Mouse (Mus musculus) liver, embryonic 12.5 days (tissue): ENCODE measurements around the gene Slc25a31. TPM values are rescaled to one million over a fixed set of nuclear protein-coding genes. Genes with fewer than 3 reads are reported as not detected.

ENCODE experiments used
- ATAC-seq: fragments of 200-750 bp; cut with Nextera tagmentation; 2 replicates; pipeline ENCODE4 v1.8.0; 2017; ENCODE audit warnings: moderate number of reproducible peaks, mild to moderate bottlenecking, moderate library complexity
- H3K27ac ChIP-seq: fragments of 300-500 bp; sonication (generic); 2 replicates; pipeline ENCODE4 v1.5.1; 2016; ENCODE audit warnings: mild to moderate bottlenecking
- H3K27me3 ChIP-seq: fragments of 300-500 bp; sonication (generic); replicated peaks from 2 replicates; pipeline ENCODE4 v1.6.1; 2016; ENCODE audit warnings: mild to moderate bottlenecking, moderate library complexity
- H3K36me3 ChIP-seq: fragments of 300-500 bp; sonication (generic); 2 replicates; pipeline ENCODE4 v1.6.1; 2016; ENCODE audit warnings: mild to moderate bottlenecking, moderate library complexity
- H3K4me1 ChIP-seq: fragments of 300-500 bp; sonication (generic); 2 replicates; pipeline ENCODE4 v1.6.1; 2016
- H3K4me2 ChIP-seq: fragments of 300-500 bp; sonication (generic); 2 replicates; pipeline ENCODE4 v1.6.1; 2016; ENCODE audit warnings: mild to moderate bottlenecking, moderate library complexity
- H3K4me3 ChIP-seq: fragments of 300-500 bp; sonication (generic); 2 replicates; pipeline ENCODE4 v1.5.1; 2016; ENCODE audit warnings: mild to moderate bottlenecking, moderate library complexity
- H3K9ac ChIP-seq: fragments of 300-500 bp; sonication (generic); 2 replicates; pipeline ENCODE4 v1.6.1; 2016; ENCODE audit warnings: mild to moderate bottlenecking, moderate library complexity
- H3K9me3 ChIP-seq: fragments of 300-500 bp; sonication (generic); replicated peaks from 2 replicates; pipeline ENCODE4 v1.6.1; 2016; ENCODE audit warnings: mild to moderate bottlenecking, moderate library complexity
- WGBS: fragments of 180-500 bp; shearing (Covaris S2); methylation state at CpG from one replicate; pipeline ENCODE4 v1.1.7; 2016; ENCODE audit not compliant: insufficient replicate concordance; 5-methylcytosine and 5-hydroxymethylcytosine counted together
- polyA plus RNA-seq: library from polyadenylated mRNA; unstranded; fragments of >200 nt; fragmentation: Nextera tagmentation; extraction: Ambion mirVana; gene quantifications from 2 replicates; pipeline ENCODE4 v1.2.1, GENCODE M21; 2016

Slc25a31 gene
- polyA plus RNA-seq, result 0.08 and 0.13 TPM in 2 replicates

DNA sequence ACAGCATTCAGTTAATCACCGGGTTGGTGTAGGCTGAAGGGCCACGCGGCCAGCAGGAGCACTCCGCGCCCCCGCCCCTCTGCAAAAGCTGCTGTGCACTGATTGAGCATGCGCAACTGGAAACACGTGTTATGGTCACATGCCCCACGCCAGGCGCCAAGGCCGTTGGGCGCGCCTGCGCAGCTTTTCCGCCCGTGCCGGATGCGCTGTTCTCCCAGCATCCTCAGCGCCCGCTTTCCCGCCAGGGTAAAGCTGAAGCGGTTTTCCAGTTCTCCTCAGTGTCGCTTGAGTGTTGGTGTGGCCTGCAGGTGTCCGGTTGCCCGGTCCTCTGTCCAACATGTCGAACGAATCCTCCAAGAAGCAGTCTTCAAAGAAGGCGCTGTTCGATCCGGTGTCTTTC is at the start of gene Slc25a31:
Slc25a31 (plus strand) TSS at position 201 of the 400 bp plus-strand sequence.
- no peak within 1 kb of the TSS for H3K4me3 ChIP-seq
- H3K4me1 ChIP-seq, result no peaks in the 10 kb centered on the region
- no peaks in the 10 kb centered on the region for H3K27me3 ChIP-seq
- no peak within 1 kb of the TSS for H3K27ac ChIP-seq
- H3K36me3 ChIP-seq, result no peaks in the 10 kb centered on the region
- H3K4me2 ChIP-seq, result no peak within 1 kb of the TSS
- 81% methylated on average over 30 of the region's 30 CpGs for WGBS
- no peaks in the 10 kb centered on the region for H3K9me3 ChIP-seq
- ATAC-seq, result no peak
- no peak within 1 kb of the TSS for H3K9ac ChIP-seq

DNA sequence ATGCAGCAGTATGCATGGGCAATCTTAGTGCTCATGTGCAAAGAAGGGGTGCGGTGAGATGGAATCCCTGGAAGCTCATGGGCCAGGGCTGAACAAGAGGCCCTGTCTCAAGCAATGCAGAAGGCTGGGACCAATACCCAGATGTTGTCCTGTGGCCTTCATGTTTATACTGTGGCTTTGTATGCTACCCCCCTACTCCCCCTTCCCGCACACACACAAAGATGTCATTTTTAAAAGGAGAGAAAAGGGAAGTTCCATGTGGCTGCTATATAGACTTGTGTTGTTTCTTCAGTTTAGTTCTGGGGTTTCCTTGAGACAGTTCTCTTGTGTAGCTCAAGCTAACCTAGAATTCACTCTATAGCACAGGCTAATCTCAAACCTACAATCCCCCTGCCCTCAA is 48.4 kb upstream of the Slc25a31 start:
- H3K4me3 ChIP-seq, result no peak overlapping the region
- H3K4me2 ChIP-seq, result no peak overlapping the region
- no peaks in the 10 kb centered on the region for H3K27me3 ChIP-seq
- no peak for ATAC-seq
- no peaks in the 10 kb centered on the region; the same call in 1 of the 2 replicates for H3K36me3 ChIP-seq
- no peak overlapping the region for H3K27ac ChIP-seq
- 66% methylated on average over 2 of the region's 2 CpGs for WGBS
- H3K9ac ChIP-seq, result no peak overlapping the region
- no peaks in the 10 kb centered on the region for H3K4me1 ChIP-seq
- H3K9me3 ChIP-seq, result no peaks in the 10 kb centered on the region

DNA sequence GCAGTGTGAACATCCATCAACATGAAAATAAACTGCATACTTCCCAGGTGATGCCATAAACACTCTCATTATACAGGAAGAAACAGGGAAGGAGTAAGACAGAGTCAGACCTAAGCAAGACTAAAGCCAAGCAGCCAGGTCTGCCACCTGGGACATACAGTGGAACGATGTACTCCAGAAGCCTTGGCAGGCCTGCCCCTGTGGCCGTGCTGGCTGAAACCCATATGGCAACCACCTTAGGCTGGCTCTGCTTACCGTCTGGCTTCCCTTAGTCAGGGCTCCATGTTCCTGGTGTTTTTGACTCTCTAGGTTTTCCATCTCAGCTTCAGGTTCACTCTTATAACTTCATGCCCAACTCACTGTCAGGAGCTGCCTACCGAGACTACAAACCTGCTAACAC is 42.5 kb upstream of the Slc25a31 start:
- Histone ChIP-seq H3K9me3 (no peaks in the 10 kb centered on the region), H3K27ac (no peak overlapping the region), H3K27me3 (no peaks in the 10 kb centered on the region), H3K4me1 (peaks cover 12% of the 10 kb centered on the region), H3K4me2 (no peak overlapping the region), H3K9ac (no peak overlapping the region), H3K36me3 (no peaks in the 10 kb centered on the region), H3K4me3 (no peak overlapping the region)
- WGBS, result 83% methylated on average over 4 of the region's 4 CpGs
- no peak for ATAC-seq

DNA sequence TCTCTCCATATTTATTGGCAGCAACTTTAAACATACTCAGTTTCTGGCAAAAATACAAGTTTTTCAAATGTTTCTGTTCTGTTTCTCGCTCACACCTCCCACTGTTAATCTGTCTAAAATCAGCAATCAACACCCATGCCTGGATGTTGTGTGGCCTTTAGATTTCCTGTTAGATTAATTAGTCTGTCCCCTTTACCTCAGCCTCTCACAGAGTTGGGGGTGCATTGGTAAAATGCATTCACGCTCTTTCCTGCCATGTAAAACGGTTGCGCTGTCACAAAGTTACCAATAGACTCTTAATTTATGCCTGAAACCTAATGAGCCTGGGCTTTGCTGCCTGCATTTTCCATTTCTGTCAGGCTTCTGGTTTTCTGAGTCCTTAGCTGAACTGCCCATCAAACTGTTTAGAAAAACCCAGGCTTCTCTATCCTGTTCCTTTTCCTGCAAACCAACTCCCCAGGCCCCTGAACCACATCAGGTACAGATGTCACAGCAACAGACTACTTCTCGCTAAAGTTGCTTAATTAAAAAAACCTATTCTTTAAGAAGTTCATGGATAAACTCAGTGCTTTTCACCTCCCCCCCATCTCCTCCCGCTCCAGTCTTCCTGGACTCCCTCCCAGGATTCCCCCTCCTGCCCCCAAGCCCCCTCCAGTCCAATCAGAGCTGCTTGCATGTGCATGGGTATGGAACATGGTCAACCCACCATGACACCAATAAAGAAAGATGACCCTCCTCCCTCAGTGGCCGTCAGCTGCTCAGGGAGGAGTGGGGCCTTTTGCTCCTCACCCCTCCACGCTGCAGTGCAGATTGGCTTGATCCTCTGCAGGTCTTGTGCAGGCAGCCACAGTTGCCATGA is 41.6 kb upstream of the Slc25a31 start:
- H3K27me3 ChIP-seq, result no peaks in the 10 kb centered on the region
- H3K9ac ChIP-seq, result no peak overlapping the region
- 76% methylated on average over 8 of the region's 8 CpGs for WGBS
- no peak overlapping the region for H3K4me2 ChIP-seq
- H3K36me3 ChIP-seq, result no peaks in the 10 kb centered on the region
- ATAC-seq, result no peak
- H3K4me1 ChIP-seq, result peaks cover 12% of the 10 kb centered on the region
- no peak overlapping the region for H3K4me3 ChIP-seq
- no peaks in the 10 kb centered on the region for H3K9me3 ChIP-seq
- no peak overlapping the region for H3K27ac ChIP-seq

DNA sequence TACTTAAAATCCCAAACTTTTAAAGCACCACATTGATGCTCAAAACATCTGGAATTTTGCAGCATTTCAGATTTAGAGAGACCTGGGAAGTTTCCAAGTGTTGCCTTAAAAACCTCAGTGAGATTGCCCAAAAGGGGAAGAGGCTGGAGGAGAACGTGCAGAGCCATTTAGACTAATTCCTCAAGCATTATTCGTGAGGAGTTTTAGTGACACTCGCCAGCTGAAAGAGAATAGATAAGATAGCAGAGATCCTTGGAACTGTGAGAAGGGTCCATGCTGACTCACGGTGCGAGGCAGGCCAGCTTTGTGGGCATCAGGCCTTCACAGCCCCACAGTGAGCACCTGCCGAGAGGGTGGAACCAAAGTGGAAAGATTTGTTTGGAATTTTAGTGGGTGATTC is 39.8 kb upstream of the Slc25a31 start:
- no peaks in the 10 kb centered on the region for H3K36me3 ChIP-seq
- H3K27me3 ChIP-seq, result no peaks in the 10 kb centered on the region
- peaks cover 12% of the 10 kb centered on the region for H3K4me1 ChIP-seq
- no peaks in the 10 kb centered on the region for H3K9me3 ChIP-seq
- no peak overlapping the region for H3K27ac ChIP-seq
- no peak overlapping the region for H3K9ac ChIP-seq
- ATAC-seq, result peak; percentile 47; the same call in 1 of the 2 replicates
- H3K4me3 ChIP-seq, result no peak overlapping the region
- 13% methylated on average over 6 of the region's 6 CpGs for WGBS
- H3K4me2 ChIP-seq, result no peak overlapping the region

DNA sequence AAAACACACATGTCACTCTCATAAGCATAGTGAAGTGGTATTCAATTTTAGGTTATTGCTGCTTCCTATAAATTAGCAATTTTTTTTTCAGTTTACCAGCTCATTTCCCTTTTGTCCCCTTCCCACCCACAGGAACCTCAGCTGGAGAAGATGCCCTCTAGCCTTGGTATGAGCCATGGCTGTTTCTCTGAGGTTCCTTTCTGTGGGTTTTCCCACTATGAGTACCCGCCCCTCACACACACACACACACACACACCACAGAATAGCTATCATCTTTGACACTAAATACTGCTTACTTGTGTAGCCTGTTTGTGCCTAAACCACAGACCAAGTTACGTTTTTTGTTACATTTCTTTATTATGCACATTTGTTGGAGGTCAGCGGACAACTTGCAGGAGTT is 39.3 kb upstream of the Slc25a31 start:
- no peak for ATAC-seq
- no peak overlapping the region for H3K27ac ChIP-seq
- no peak overlapping the region for H3K4me3 ChIP-seq
- H3K9ac ChIP-seq, result no peak overlapping the region
- no peaks in the 10 kb centered on the region for H3K36me3 ChIP-seq
- H3K9me3 ChIP-seq, result no peaks in the 10 kb centered on the region
- H3K27me3 ChIP-seq, result no peaks in the 10 kb centered on the region
- H3K4me1 ChIP-seq, result peaks cover 12% of the 10 kb centered on the region
- H3K4me2 ChIP-seq, result no peak overlapping the region
- WGBS, result 71% methylated on average over 3 of the region's 3 CpGs

DNA sequence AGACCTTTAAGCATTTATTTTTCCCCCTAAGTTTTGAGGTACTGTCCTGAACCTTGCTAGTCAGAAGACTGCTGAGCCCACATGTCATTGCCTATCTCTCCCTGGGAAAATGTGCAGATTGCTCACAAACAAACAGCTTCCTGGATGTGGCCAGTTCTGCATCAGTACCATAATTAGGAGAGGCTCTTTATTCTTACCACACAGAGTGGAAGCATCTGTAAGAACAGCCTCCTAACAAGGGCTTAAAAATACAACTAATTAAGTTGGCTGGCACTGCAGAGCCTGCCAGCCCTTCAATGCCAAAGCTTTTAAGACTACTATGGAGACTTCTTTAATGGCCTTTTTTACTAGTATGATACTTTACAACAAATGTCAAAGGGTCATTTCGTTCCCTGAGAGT is 35.1 kb upstream of the Slc25a31 start:
- ATAC-seq, result no peak
- 62% methylated on average over 1 of the region's 1 CpGs for WGBS
- Histone ChIP-seq H3K9me3 (no peaks in the 10 kb centered on the region), H3K4me3 (no peak overlapping the region), H3K27ac (no peak overlapping the region), H3K36me3 (no peaks in the 10 kb centered on the region), H3K9ac (no peak overlapping the region), H3K4me1 (peaks cover 10% of the 10 kb centered on the region), H3K4me2 (no peak overlapping the region), H3K27me3 (no peaks in the 10 kb centered on the region)

DNA sequence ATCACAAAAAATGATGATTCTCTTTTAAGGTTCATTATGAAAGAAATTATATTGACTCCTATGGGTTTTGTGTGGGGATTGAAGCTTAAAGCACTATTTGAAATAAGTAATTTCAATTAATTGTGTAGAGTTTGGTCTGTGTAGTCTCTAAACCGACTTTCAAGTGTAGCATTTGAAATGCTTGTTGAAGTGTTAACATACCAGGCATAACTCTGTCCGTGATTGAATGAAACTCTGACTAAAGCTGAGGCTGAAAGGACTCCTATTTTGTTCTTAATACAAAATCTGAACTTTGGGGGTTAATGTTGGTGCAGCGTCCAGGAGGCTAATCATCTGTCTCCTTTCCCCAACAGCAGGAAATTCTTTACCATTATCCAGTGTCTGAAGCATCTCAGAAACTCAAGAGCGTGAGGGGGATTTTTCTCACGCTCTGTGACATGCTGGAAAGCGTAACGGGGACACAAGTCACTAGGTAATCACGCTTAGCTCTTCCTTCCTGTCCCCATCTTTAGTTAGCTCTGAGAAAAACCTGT is 33.7 kb upstream of the Slc25a31 start:
- Histone ChIP-seq H3K4me2 (no peak overlapping the region), H3K9ac (no peak overlapping the region), H3K9me3 (no peaks in the 10 kb centered on the region), H3K27ac (no peak overlapping the region), H3K4me3 (no peak overlapping the region), H3K27me3 (no peaks in the 10 kb centered on the region), H3K36me3 (no peaks in the 10 kb centered on the region), H3K4me1 (no peaks in the 10 kb centered on the region)
- ATAC-seq, result no peak
- 57% methylated on average over 8 of the region's 8 CpGs for WGBS

DNA sequence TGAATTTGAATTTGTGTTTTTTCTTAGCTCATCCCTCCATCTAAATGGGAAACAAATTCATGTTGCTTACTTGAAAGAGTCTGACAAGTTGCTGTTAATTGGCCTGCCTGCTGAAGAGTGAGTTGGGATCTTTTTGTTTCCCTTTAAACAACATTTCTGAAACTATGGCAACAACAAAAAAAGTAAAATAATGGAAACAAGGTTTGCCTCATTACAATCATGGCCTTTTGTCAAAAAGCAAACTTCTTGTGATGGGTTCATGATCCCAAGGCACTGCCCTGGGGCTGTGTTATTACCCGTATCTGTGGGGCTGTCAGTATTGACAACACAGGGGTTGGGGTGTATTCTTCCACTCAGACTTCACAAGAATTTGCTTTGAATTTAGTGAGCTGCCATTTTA is 29.8 kb upstream of the Slc25a31 start:
- Histone ChIP-seq H3K4me1 (0 out of 2 replicates have a peak, but pooled peaks cover 4% of the 10 kb centered on the region), H3K9ac (no peak overlapping the region), H3K4me3 (no peak overlapping the region), H3K27me3 (no peaks in the 10 kb centered on the region), H3K27ac (no peak overlapping the region), H3K9me3 (no peaks in the 10 kb centered on the region), H3K4me2 (no peak overlapping the region), H3K36me3 (no peaks in the 10 kb centered on the region)
- WGBS, result 62% methylated on average over 1 of the region's 1 CpGs
- ATAC-seq, result no peak

DNA sequence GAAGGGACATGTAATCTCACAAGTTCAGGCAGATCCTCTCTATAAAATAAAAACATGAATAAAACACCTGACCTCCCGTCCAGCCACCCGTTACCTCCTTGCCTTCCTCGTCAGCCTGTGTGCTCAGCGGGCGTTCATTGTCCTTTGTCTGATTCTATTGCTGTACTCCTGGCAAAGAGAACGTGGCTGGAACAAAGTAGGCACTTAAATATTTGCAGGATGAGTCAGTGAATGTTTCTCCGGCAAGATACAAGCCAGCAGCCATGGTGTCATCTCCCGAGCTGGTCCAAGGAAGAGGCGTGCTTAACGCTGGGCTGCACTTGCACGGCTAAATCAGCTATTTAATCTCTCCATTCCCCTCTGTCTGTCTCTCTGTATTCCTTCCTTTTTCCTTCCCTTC is 26.3 kb upstream of the Slc25a31 start:
- no peak overlapping the region for H3K9ac ChIP-seq
- no peak overlapping the region for H3K27ac ChIP-seq
- no peaks in the 10 kb centered on the region for H3K36me3 ChIP-seq
- H3K4me3 ChIP-seq, result no peak overlapping the region
- no peaks in the 10 kb centered on the region for H3K9me3 ChIP-seq
- no peak overlapping the region for H3K4me2 ChIP-seq
- H3K4me1 ChIP-seq, result 0 out of 2 replicates have a peak, but pooled peaks cover 7% of the 10 kb centered on the region
- no peak for ATAC-seq
- WGBS, result 61% methylated on average over 11 of the region's 11 CpGs
- no peaks in the 10 kb centered on the region for H3K27me3 ChIP-seq

DNA sequence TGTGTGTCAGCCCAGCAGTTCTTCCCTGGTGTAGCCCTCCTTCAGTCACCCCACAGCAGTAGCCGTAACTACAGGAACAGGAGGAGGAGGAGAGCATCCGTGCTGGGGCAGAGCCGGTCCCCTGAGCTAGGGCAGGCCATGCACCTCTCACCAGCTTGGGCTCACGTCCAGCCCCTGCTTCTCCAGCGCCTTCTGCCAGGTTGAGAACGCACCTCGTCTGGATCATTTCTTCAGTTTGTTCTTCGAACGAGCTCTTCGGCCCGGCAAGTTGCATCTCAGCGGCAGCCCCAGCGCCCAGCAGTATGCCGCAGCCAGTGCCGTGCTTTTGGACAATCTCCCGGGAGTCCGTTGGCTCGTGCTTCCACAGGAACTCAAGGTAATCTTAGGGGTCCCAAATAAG is 25.5 kb upstream of the Slc25a31 start:
- Histone ChIP-seq H3K27ac (no peak overlapping the region), H3K4me1 (0 out of 2 replicates have a peak, but pooled peaks cover 7% of the 10 kb centered on the region), H3K9ac (no peak overlapping the region), H3K4me2 (no peak overlapping the region), H3K27me3 (no peaks in the 10 kb centered on the region), H3K36me3 (no peaks in the 10 kb centered on the region), H3K9me3 (no peaks in the 10 kb centered on the region), H3K4me3 (no peak overlapping the region)
- no peak for ATAC-seq
- WGBS, result 76% methylated on average over 18 of the region's 18 CpGs

DNA sequence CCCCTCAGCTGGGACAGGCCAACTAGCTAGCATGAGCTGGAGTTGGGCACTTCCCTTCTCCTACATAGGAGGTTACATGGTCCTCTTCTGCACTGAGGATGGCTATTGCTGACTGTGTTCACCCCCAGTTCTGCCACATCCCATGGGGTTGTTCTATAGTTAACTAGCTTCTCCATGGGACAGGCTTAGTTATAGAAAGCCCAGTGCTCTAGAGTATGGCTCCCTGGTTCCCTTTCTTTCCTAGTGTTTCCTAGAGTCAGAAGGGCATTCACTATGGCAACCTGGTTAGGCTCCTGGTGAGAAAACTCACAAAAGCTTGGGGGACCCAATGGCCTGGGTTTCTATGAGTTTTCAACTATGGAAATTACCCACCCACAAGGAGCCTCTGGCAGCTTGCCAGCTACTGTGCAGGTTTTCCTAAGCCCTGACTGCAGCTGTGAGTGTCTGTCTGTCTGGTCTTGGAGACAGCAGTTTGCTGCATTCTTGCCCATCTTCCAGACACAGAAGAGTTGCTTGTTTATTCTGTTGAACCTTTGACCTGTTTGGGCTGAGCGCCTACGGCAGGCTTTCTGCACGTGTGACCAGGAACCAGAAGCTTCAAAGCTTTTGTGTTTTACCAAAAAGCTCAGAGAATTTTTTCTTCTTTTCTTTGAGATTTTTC is 22.7 kb upstream of the Slc25a31 start:
- H3K4me3 ChIP-seq, result no peak overlapping the region
- H3K27me3 ChIP-seq, result no peaks in the 10 kb centered on the region
- no peaks in the 10 kb centered on the region for H3K36me3 ChIP-seq
- no peak overlapping the region for H3K9ac ChIP-seq
- 0 out of 2 replicates have a peak, but pooled peaks cover 7% of the 10 kb centered on the region for H3K4me1 ChIP-seq
- H3K9me3 ChIP-seq, result no peaks in the 10 kb centered on the region
- ATAC-seq, result no peak
- H3K4me2 ChIP-seq, result no peak overlapping the region
- 66% methylated on average over 3 of the region's 3 CpGs for WGBS
- no peak overlapping the region for H3K27ac ChIP-seq
